Mouse (Mus musculus) v-Abl transformed pro-B cells (cell line): ENCODE data around the gene Castor2.

Experiments used
- in situ Hi-C, 2 experiments: fragments of 400-800 bp; cut with MboI; formaldehyde crosslinking; loops; one replicate each; pipeline ENCODE4 v1.15.1; 2025; ENCODE audit not compliant: unreplicated experiment in 2 of 2

Castor2 gene

GRCm38 (mm10) chr5:134099496-134100211 is at the start of gene Castor2:
TSS of gene Castor2 (plus strand) at chr5:134099711.
- in situ Hi-C loops = no loop called here

- in situ Hi-C loops = no loop called here
Observed at GRCm38 (mm10) chr5:134050711-134051110, 48.8 kb upstream of the Castor2 start.

- in situ Hi-C loops = no loop called here
Observed at GRCm38 (mm10) chr5:134052614-134053013, 46.9 kb upstream of the Castor2 start.

- in situ Hi-C loops = no loop called here
Observed at GRCm38 (mm10) chr5:134054496-134054895, 45.0 kb upstream of the Castor2 start.

- in situ Hi-C loops = no loop called here
Observed at GRCm38 (mm10) chr5:134058793-134059352, 40.6 kb upstream of the Castor2 start.

- in situ Hi-C loops = no loop called here
Observed at GRCm38 (mm10) chr5:134063362-134064064, 36.0 kb upstream of the Castor2 start.

GRCm38 (mm10) chr5:134066261-134066660 is 33.2 kb upstream of the Castor2 start:
- in situ Hi-C loops = no loop called here

- in situ Hi-C loops = no loop called here
Observed at GRCm38 (mm10) chr5:134067924-134068323, 31.6 kb upstream of the Castor2 start.

GRCm38 (mm10) chr5:134073512-134074041 is 25.9 kb upstream of the Castor2 start:
- in situ Hi-C loops = no loop called here

- in situ Hi-C loops = no loop called here
Observed at GRCm38 (mm10) chr5:134074368-134074767, 25.1 kb upstream of the Castor2 start.

GRCm38 (mm10) chr5:134076175-134076574 is 23.3 kb upstream of the Castor2 start:
- in situ Hi-C loops = no loop called here

GRCm38 (mm10) chr5:134080685-134081548 is 18.6 kb upstream of the Castor2 start:
- in situ Hi-C loops = no loop called here

GRCm38 (mm10) chr5:134085227-134085626 is 14.3 kb upstream of the Castor2 start:
- in situ Hi-C loops = no loop called here

GRCm38 (mm10) chr5:134085887-134086639 is 13.4 kb upstream of the Castor2 start:
- in situ Hi-C loops = no loop called here

- in situ Hi-C loops = no loop called here
Observed at GRCm38 (mm10) chr5:134087211-134087610, 12.3 kb upstream of the Castor2 start.

- in situ Hi-C loops = no loop called here
Observed at GRCm38 (mm10) chr5:134095766-134096165, 3.7 kb upstream of the Castor2 start.

- in situ Hi-C loops = no loop called here
Observed at GRCm38 (mm10) chr5:134098341-134098902, 1.1 kb upstream of the Castor2 start.

- in situ Hi-C loops = no loop called here
Observed at GRCm38 (mm10) chr5:134098976-134099375, 535 bp upstream of the Castor2 start.

GRCm38 (mm10) chr5:134100232-134100771 is 791 bp downstream of the Castor2 start:
- in situ Hi-C loops = no loop called here
